In genomic region chr4:148137503-148137902, GRCm38 (mm10) we compare ENCODE assay signal across 21 mouse cellular contexts. TPM values are rescaled to one million over a fixed set of nuclear protein-coding genes. Genes with fewer than 3 reads are reported as not detected.
"Had no signal": no experiment of that assay in that cellular context is flagged by ENCODE, and none has a peak within 500 bp of the region (broad histone marks: within the 10 kb centered on the region; RNA-seq: fewer than 3 reads in every experiment).

No protein-coding gene starts in this region.

- H3K9ac ChIP-seq: liver, embryonic 14.5 days; lung, embryonic 14.5 days; neural tube, embryonic 13.5 days; neural tube, embryonic 15.5 days had no signal

- H3K36me3 ChIP-seq: neural tube, embryonic 13.5 days; neural tube, embryonic 15.5 days had no signal

- H3K9me3 ChIP-seq: neural tube, embryonic 13.5 days; neural tube, embryonic 15.5 days had no signal

- DNase-seq: lung, adult 18-20 months; lung, embryonic 14.5 days; lung, postnatal 10 days; lung, postnatal 4 days; retina, postnatal 1 day; right cerebral cortex, adult 18-20 months; right cerebral cortex, postnatal 25 days; right cerebral cortex, postnatal 4 days; spleen, adult 18-20 months; thymus, adult 18-20 months; thymus, postnatal 14 days; thymus, postnatal 36 days had no signal

- H3K27me3 ChIP-seq: neural tube, embryonic 15.5 days had no signal

- H3K4me3 ChIP-seq: myocyte; neural tube, embryonic 13.5 days; neural tube, embryonic 15.5 days had no signal

- H3K4me2 ChIP-seq: lung, embryonic 14.5 days; midbrain, embryonic 11.5 days; neural tube, embryonic 13.5 days; neural tube, embryonic 15.5 days had no signal

- H3K27ac ChIP-seq: liver, embryonic 14.5 days; neural tube, embryonic 13.5 days; neural tube, embryonic 15.5 days had no signal

RNA-seq across cellular contexts. Expression of gene Draxin, which starts 7.0 kb away (rescaled TPM):
- total RNA-seq: megakaryocyte, adult 5-6 weeks; megakaryocyte-erythroid progenitor cell, adult 5-6 weeks had no signal
- polyA plus RNA-seq: lung, embryonic 14.5 days; thymus, postnatal 0 days had no signal

RNA-seq across cellular contexts. Expression of gene Fbxo2, which starts 22.9 kb away (rescaled TPM):
- total RNA-seq: megakaryocyte, adult 5-6 weeks; megakaryocyte-erythroid progenitor cell, adult 5-6 weeks had no signal
- polyA plus RNA-seq: liver, embryonic 16.5 days had no signal
